Mouse (Mus musculus): ENCODE measurements around the gene Grid1. TPM values are rescaled to one million over a fixed set of nuclear protein-coding genes. Genes with fewer than 3 reads are reported as not detected.

The Grid1 gene
- polyA plus RNA-seq, 1 experiment from 2014 or later, result 0.41 TPM

DNA sequence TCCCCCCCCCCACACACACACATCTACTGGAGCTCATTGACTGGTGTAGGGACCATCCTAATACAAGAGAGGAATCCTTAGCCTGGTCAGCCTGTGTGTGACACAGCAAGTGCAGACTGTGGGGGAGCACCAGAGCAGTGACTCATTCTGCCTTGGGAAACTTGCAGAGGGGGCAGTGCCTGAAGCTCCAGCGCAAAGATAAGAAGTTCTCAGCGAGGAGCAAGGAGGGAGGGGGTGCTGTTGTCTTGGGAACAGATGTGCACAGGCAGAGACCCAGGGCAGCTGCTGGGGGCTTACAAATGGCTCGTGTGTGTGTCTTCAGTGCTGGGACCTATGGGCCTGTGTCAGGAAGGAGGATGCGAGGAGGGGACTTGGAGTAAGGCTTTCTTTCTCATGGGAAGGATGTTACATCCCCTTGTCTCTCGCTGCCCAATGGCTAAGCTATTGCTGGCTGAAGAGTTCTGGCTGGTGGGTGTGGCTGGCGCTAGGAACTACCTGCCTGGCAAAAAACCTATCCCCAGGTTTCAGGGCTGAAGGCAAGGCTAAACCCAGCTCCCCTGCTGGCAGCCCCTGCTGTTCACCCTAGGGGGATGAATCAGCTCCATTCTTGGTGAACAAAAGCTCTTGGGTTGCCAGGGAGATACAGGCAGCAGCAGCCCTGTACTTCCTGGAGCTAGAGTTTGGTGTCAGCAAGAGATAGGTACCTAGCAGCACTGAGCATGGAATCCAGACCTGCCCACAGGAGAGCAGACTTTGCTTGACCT is 72.0 kb downstream of the Grid1 start:
- no peaks in the 10 kb centered on the region for H3K9me3 ChIP-seq
- 0 out of 2 replicates have a peak, but pooled peaks cover 4% of the 10 kb centered on the region for H3K4me1 ChIP-seq (replicated peaks)
- H3K4me3 ChIP-seq (replicated peaks), result no peak overlapping the region
- 5% methylated on average over 6 of the region's 6 CpGs for WGBS
- no peak overlapping the region for H3K4me2 ChIP-seq (replicated peaks)
- no peaks in the 10 kb centered on the region for H3K36me3 ChIP-seq
- no peak overlapping the region for H3K27ac ChIP-seq
- no peak for ATAC-seq
- 0 out of 2 replicates have a peak, but pooled peaks cover 5% of the 10 kb centered on the region for H3K27me3 ChIP-seq (replicated peaks)
- no peak overlapping the region for H3K9ac ChIP-seq

DNA sequence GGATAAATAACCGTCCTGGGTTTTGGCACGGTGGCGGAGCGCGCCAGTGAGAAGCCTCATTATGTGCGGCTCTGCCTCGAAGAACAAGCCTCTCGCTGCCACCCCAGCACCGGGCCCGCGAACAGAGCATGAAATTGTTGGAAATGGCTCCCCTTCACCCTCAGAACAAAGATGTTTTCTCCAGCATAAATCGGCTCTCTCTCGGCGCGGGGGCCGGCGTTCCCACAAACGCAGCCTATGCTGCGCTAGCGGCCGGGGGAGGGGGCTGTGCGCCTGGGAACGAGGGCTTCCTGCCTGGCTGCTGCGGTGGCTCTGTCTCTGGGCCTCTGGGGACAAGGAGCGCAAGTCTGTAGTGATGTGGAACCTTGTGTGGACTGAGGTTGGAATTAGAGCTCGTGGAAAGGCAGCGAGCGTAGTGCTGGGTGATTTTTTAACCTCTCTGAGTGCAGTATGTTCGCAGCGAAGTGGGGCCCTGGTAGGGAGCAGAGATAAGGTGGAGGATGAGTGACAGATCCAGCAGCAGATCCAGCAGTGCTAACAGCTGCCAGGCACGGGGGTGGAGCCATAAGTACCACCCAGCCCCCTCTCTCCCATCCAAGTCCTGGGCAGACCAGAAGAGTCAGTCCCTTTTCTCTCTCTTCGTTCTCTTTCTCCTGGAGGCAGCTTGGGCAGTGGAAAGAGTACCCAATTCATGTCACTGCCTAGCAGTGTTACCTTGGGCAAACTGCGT is 76.5 kb downstream of the Grid1 start:
- Histone ChIP-seq H3K9me3 (no peaks in the 10 kb centered on the region), H3K27me3 (replicated peaks) (0 out of 2 replicates have a peak, but pooled peaks cover 5% of the 10 kb centered on the region), H3K9ac (no peak overlapping the region), H3K4me3 (replicated peaks) (peak overlapping the region; percentile 27), H3K27ac (no peak overlapping the region), H3K4me2 (replicated peaks) (peak overlapping the region; percentile 65), H3K4me1 (replicated peaks) (0 out of 2 replicates have a peak, but pooled peaks cover 4% of the 10 kb centered on the region), H3K36me3 (no peaks in the 10 kb centered on the region)
- peak; percentile 61; the same call in 1 of the 2 replicates for ATAC-seq
- 8% methylated on average over 33 of the region's 33 CpGs for WGBS

DNA sequence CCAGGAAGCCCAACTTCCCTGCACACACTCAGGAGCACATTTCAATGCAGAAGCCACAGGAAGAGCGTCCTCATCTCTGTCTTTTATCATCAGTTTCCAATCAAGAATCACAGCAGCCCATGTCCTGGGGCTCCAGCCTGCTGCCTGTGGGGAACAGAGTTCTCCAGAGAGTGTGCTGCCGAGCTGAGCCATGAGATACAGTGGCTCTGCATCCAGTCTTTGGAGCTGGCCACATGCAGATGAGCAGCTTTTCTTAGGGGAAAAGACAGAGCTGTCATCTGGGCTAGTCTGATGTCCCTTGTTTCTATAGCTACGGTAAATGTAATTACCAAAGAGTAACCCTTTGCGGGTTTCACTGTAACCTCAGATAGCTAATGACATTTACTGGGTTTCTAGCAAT is 83.9 kb downstream of the Grid1 start:
- H3K27ac ChIP-seq, result no peak overlapping the region
- H3K9ac ChIP-seq, result no peak overlapping the region
- ATAC-seq, result no peak
- H3K4me2 ChIP-seq (replicated peaks), result no peak overlapping the region
- no peaks in the 10 kb centered on the region for H3K27me3 ChIP-seq (replicated peaks)
- no peaks in the 10 kb centered on the region for H3K4me1 ChIP-seq (replicated peaks)
- H3K36me3 ChIP-seq, result no peaks in the 10 kb centered on the region
- H3K4me3 ChIP-seq (replicated peaks), result no peak overlapping the region
- WGBS, result 52% methylated on average over 4 of the region's 4 CpGs
- no peaks in the 10 kb centered on the region for H3K9me3 ChIP-seq

DNA sequence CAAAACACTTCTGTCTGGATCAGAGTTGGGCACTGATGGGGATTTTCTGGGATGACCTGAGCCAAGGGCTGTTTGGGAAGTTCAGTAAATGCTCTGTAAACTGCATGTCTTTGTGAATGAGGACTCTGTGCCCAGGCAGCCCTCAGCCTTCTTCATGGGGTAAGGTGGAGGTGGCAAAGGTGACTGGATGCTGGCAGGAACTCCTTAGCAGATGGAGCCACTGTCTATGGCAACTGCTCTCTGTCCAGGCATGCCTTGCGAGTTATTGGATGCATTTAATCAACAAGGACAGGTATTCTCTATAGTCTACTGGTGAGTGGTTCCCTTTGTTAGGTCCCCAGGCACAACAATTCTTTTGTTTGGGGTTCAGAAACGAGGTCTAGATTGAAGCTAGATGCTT is 85.8 kb downstream of the Grid1 start:
- Histone ChIP-seq H3K4me2 (replicated peaks) (no peak overlapping the region), H3K4me3 (replicated peaks) (no peak overlapping the region), H3K9me3 (no peaks in the 10 kb centered on the region), H3K27me3 (replicated peaks) (no peaks in the 10 kb centered on the region), H3K36me3 (no peaks in the 10 kb centered on the region), H3K27ac (no peak overlapping the region), H3K9ac (no peak overlapping the region), H3K4me1 (replicated peaks) (no peaks in the 10 kb centered on the region)
- WGBS, result 59% methylated on average over 2 of the region's 2 CpGs
- ATAC-seq, result no peak

DNA sequence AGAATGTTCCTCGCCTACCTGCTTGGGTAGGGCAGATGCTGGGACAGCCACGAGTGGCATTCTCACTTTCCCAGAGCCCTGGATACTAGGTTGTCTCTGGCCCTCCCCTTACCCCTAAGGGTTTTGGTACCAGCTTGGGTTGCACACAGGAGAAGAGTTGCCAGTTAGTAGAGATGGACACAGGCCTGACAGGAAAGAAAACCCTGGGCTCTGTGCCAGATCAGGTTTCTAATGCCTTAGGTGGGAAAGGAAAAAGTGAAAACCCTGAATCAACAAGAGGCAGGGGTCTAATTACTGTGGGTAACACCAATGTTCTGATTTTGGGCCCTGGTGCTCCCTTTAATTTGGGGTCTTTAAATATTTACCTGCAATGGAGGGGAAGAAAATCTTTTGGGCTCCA is 88.5 kb downstream of the Grid1 start:
- Histone ChIP-seq H3K4me1 (replicated peaks) (no peaks in the 10 kb centered on the region), H3K4me2 (replicated peaks) (no peak overlapping the region), H3K9ac (no peak overlapping the region), H3K4me3 (replicated peaks) (no peak overlapping the region), H3K27me3 (replicated peaks) (no peaks in the 10 kb centered on the region), H3K36me3 (no peaks in the 10 kb centered on the region), H3K9me3 (no peaks in the 10 kb centered on the region), H3K27ac (no peak overlapping the region)
- 69% methylated on average over 2 of the region's 2 CpGs for WGBS
- no peak for ATAC-seq

DNA sequence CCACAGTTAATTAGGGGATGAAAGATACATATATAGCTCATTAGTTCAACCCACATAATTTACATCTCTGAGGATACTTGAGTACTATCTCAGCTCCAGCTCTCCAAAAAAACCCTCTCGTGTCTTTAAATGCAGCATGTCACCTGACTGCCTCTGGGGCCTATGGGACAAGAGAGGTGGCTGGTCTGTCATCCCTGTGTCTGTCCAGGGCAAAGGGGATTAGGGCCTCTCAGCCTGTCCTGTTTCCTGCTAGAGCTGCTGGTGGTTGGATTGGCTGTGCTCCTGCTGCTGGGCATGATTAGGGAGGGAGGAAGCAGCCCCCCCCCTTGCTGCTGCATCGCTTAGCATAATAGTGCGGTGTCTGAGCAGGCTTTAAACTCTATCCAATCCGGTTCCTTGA is 88.9 kb downstream of the Grid1 start:
- 38% methylated on average over 4 of the region's 4 CpGs for WGBS
- no peaks in the 10 kb centered on the region for H3K4me1 ChIP-seq (replicated peaks)
- no peak for ATAC-seq

DNA sequence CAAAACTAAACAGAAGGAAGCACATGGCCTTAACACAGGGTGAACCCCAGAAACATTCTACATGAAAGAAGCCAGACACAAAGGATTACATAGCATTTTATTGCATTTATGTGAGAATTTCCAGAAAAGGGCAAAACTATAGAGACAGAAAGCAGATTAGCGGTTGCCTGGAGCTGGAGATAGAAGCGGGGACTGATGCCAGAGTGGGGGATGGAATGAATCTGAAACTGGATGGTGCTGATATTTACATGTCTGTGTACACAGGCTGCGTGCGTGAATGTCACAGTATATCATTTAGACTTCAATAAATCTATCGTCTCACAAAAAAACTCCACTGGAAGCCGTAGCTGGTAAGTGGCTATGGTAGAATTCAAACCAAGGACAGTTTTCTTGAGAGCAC is 96.4 kb downstream of the Grid1 start:
- no peak overlapping the region for H3K9ac ChIP-seq
- H3K4me2 ChIP-seq (replicated peaks), result no peak overlapping the region
- H3K9me3 ChIP-seq, result no peaks in the 10 kb centered on the region
- H3K4me1 ChIP-seq (replicated peaks), result no peaks in the 10 kb centered on the region
- H3K4me3 ChIP-seq (replicated peaks), result no peak overlapping the region
- no peaks in the 10 kb centered on the region for H3K27me3 ChIP-seq (replicated peaks)
- no peak overlapping the region for H3K27ac ChIP-seq
- no peaks in the 10 kb centered on the region for H3K36me3 ChIP-seq
- WGBS, result 49% methylated on average over 6 of the region's 6 CpGs
- ATAC-seq, result peak; percentile 17; the same call in 1 of the 2 replicates

More for the DNA sequence above, 88.9 kb downstream of the Grid1 start:
- Histone ChIP-seq H3K27ac (no peak overlapping the region), H3K36me3 (no peaks in the 10 kb centered on the region), H3K9me3 (no peaks in the 10 kb centered on the region), H3K27me3 (replicated peaks) (no peaks in the 10 kb centered on the region), H3K9ac (no peak overlapping the region), H3K4me3 (replicated peaks) (no peak overlapping the region), H3K4me2 (replicated peaks) (no peak overlapping the region)

DNA sequence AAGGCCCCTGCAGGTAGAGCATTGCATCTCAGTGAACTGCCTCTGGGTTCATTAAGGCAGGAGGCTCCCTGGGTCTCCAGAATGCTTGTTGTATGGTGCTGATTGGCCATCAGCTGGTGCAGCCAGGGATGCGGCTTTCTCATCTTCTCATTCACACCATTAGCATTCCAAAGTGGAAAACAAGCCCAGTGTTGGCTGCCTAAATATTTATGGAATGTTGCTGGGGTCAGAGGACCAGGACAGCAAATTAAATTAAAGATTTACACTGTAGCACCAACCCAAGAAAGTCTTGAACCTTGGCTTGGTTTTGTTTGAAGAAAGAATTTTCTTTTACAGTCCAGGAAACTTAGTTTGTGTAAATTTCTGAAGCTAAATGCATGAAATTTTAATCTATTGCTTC is 97.2 kb downstream of the Grid1 start:
- ATAC-seq, result no peak
- WGBS, result 33% methylated on average over 1 of the region's 1 CpGs
- no peak overlapping the region for H3K27ac ChIP-seq

DNA sequence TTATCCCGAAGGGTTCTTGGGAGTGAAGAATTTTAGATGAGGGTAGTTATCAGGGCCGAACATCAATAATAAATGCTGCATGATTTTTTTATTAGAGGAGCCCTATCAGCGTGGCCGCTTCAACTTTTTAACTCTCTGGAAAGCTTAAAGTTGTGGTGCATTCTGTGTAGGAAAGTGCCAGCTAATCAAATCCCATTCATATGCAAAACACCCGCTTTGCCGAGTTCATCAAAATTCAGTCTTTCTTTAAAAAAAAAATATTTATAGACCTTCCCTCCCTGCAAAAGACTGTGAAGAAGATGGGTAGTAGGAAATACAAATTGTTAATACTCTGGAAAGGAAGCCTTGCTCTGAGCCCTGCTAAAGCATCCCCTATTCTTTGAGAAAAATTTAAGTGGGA is 99.3 kb downstream of the Grid1 start:
- 79% methylated on average over 6 of the region's 6 CpGs for WGBS
- Histone ChIP-seq H3K27me3 (replicated peaks) (no peaks in the 10 kb centered on the region), H3K4me2 (replicated peaks) (no peak overlapping the region), H3K36me3 (no peaks in the 10 kb centered on the region), H3K9me3 (no peaks in the 10 kb centered on the region), H3K9ac (no peak overlapping the region), H3K4me3 (replicated peaks) (no peak overlapping the region), H3K27ac (no peak overlapping the region), H3K4me1 (replicated peaks) (no peaks in the 10 kb centered on the region)
- no peak for ATAC-seq

More for the DNA sequence above, 97.2 kb downstream of the Grid1 start:
- Histone ChIP-seq H3K4me3 (replicated peaks) (no peak overlapping the region), H3K27me3 (replicated peaks) (no peaks in the 10 kb centered on the region), H3K9ac (no peak overlapping the region), H3K4me1 (replicated peaks) (no peaks in the 10 kb centered on the region), H3K4me2 (replicated peaks) (no peak overlapping the region), H3K9me3 (no peaks in the 10 kb centered on the region), H3K36me3 (no peaks in the 10 kb centered on the region)

DNA sequence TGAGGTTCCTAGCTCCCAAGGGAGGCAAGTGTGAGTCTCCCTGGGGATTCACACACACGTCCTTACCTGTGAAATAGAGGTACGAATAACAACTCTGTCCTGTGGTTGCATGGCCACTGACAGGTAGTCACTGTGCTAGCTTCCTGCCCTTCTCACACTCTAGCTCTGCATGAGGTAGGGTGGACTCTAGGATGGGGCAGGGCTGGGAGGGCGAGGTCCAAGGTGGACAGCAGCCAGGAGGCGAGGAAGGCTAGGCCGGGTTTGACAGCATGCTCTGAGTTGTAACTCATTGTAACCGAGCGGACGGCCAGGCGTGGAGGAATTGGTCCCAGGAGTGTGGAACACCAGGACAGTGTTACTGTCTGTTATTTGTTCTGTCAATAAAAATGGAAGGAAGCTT is 101.4 kb downstream of the Grid1 start:
- no peak for ATAC-seq
- Histone ChIP-seq H3K9me3 (no peaks in the 10 kb centered on the region), H3K27me3 (replicated peaks) (no peaks in the 10 kb centered on the region), H3K4me2 (replicated peaks) (no peak overlapping the region), H3K4me1 (replicated peaks) (no peaks in the 10 kb centered on the region), H3K27ac (no peak overlapping the region), H3K4me3 (replicated peaks) (no peak overlapping the region), H3K9ac (no peak overlapping the region), H3K36me3 (no peaks in the 10 kb centered on the region)
- 61% methylated on average over 9 of the region's 9 CpGs for WGBS

DNA sequence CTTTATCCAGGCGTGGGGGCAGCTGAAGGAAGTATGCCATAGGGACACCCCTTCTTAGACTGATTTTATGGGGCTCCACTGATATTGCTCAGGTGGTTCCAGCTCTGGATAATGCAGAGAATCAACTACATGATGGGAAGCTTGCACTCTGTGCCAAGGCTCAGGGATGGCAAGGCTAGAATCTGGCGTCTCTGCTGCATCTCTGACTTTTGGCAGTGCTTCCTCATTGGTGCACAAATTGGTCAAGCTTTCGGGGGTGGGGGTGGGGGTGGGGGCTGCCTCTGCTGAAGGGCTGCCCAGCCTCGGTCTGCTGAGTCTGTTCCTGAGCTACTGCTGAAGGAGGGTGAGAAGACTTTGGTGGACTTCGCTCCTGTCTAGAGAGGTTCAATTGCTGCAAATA is 105.1 kb downstream of the Grid1 start:
- Histone ChIP-seq H3K4me2 (replicated peaks) (no peak overlapping the region), H3K36me3 (no peaks in the 10 kb centered on the region), H3K4me3 (replicated peaks) (no peak overlapping the region), H3K4me1 (replicated peaks) (no peaks in the 10 kb centered on the region), H3K9ac (no peak overlapping the region), H3K27ac (no peak overlapping the region), H3K9me3 (no peaks in the 10 kb centered on the region), H3K27me3 (replicated peaks) (no peaks in the 10 kb centered on the region)
- no peak for ATAC-seq
- WGBS, result 64% methylated on average over 5 of the region's 5 CpGs

DNA sequence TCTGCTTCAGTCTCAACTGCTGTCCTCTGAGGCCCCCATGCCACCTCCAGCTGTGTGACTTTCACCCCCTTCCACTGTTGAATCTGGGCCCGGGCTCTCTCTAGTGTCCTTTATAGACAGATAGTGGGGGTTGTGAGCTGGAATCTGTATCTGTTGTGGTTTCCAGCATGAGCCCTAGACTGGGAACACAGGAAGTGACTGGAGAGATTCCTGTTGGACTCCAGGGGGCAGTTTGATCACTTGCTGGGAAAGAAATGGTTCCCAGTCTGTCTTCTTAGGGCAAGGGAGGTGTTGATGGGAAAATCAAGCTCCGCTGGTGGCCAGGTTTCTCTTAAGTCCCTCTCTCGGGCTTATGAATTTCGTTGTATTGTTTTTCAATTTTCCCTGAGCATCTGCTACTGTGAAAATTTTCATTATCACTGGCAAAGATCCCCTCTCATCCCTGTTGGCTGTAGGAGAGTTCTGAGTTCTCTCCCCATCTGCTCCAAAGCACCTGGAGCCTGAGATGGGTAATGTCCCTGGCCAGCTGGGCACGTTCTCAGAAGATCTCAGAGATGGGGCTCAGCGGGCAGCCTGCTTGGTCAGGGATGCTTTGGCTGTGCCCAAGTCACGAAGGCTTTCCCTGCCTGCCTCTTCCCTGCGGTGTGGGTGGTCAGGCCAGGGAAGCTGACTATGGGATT is 110.3 kb downstream of the Grid1 start:
- Histone ChIP-seq H3K4me2 (replicated peaks) (no peak overlapping the region), H3K27ac (no peak overlapping the region), H3K27me3 (replicated peaks) (no peaks in the 10 kb centered on the region), H3K36me3 (no peaks in the 10 kb centered on the region), H3K9me3 (no peaks in the 10 kb centered on the region), H3K9ac (no peak overlapping the region), H3K4me3 (replicated peaks) (no peak overlapping the region), H3K4me1 (replicated peaks) (no peaks in the 10 kb centered on the region)
- no peak for ATAC-seq
- 78% methylated on average over 8 of the region's 8 CpGs for WGBS

Data from intestine, embryonic 15.5 days (tissue).